Mouse (Mus musculus) midbrain, embryonic 14.5 days (tissue): ENCODE results near the gene Tas2r126. TPM values are rescaled to one million over a fixed set of nuclear protein-coding genes. Genes with fewer than 3 reads are reported as not detected.
"Not testable (repeated sequence)": the region's sequence is repeated elsewhere in the genome, so short reads cannot be mapped to it uniquely, and the experiment has no call there.

Source experiments
- ATAC-seq: fragments of 200-750 bp; cut with Nextera tagmentation; 2 replicates; pipeline ENCODE4 v1.8.0; 2017; ENCODE audit warnings: moderate number of reproducible peaks, moderate library complexity; ENCODE audit not compliant: low FRiP score, low TSS enrichment
- DNase-seq: peaks from one replicate; pipeline ENCODE4 v3.0.0-alpha.2; 2015
- H3K27ac ChIP-seq: fragments of 300-500 bp; sonication (generic); replicated peaks from 2 replicates; pipeline ENCODE4 v1.5.1; 2014; ENCODE audit warnings: mild to moderate bottlenecking, low read depth, low read length, moderate library complexity
- H3K27me3 ChIP-seq: fragments of 300-500 bp; sonication (generic); 2 replicates; pipeline ENCODE4 v1.6.1; 2014; ENCODE audit warnings: low read length, control low read depth, mixed read lengths; ENCODE audit not compliant: control insufficient read depth, insufficient read depth
- H3K36me3 ChIP-seq: fragments of 300-500 bp; sonication (generic); 2 replicates; pipeline ENCODE4 v1.6.1; 2014; ENCODE audit warnings: low read length, control low read depth; ENCODE audit not compliant: control insufficient read depth, insufficient read depth
- H3K4me1 ChIP-seq: fragments of 300-500 bp; sonication (generic); 2 replicates; pipeline ENCODE4 v1.6.1; 2014; ENCODE audit warnings: mild to moderate bottlenecking, antibody characterized with exemption, low read length, control low read depth; ENCODE audit not compliant: control insufficient read depth, insufficient read depth
- H3K4me2 ChIP-seq: fragments of 300-500 bp; sonication (generic); 2 replicates; pipeline ENCODE4 v1.6.1; 2014; ENCODE audit warnings: mild to moderate bottlenecking, low read length, moderate library complexity
- H3K4me3 ChIP-seq: fragments of 300-500 bp; sonication (generic); replicated peaks from 2 replicates; pipeline ENCODE4 v1.5.1; 2014; ENCODE audit warnings: low read depth, low read length
- H3K9ac ChIP-seq: fragments of 300-500 bp; sonication (generic); replicated peaks from 2 replicates; pipeline ENCODE4 v1.6.1; 2014; ENCODE audit warnings: mild to moderate bottlenecking, low read length, moderate library complexity
- H3K9me3 ChIP-seq: fragments of 300-500 bp; sonication (generic); 2 replicates; pipeline ENCODE4 v1.6.1; 2016; ENCODE audit warnings: low read length, control low read depth, mixed read lengths; ENCODE audit not compliant: control insufficient read depth
- WGBS: fragments of 180-500 bp; shearing (Covaris S2); extraction: QIAGEN DNeasy Blood & Tissue Kit; methylation state at CpG from one replicate; pipeline ENCODE4 v1.1.7; 2014; 5-methylcytosine and 5-hydroxymethylcytosine counted together
- polyA plus RNA-seq: library from polyadenylated mRNA; unstranded; fragments of >200 nt; fragmentation: Nextera tagmentation; extraction: Ambion mirVana; gene quantifications from 2 replicates; pipeline ENCODE4 v1.2.1, GENCODE M21; 2014

The Tas2r126 gene
- polyA plus RNA-seq, 1 experiment from 2014 or later: not detected

DNA sequence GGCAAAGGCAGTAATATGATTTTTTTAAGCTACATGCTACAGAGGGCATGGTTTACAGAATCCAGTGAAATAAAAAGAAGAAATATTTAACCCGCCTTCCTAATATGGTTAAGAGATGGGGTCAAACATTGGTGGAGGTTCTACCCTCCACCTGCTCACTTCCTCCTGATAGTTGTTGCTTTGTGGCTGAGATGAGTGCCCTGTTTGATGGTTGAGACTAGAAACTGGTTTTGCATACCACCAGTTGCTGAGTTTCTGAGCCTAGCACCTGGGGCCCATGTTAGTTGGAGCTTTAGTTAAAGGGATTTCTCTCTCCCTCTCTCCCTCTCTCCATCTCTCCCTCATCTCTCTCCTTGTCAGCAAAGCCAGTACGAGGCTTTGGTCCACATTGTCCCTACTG, 13.0 kb downstream of the Tas2r126 start:
- Histone ChIP-seq H3K27ac (no peak overlapping the region), H3K4me3 (no peak overlapping the region), H3K36me3 (no peaks in the 10 kb centered on the region), H3K9me3 (no peaks in the 10 kb centered on the region), H3K9ac (no peak overlapping the region), H3K27me3 (no peaks in the 10 kb centered on the region), H3K4me2 (no peak overlapping the region), H3K4me1 (no peaks in the 10 kb centered on the region)
- ATAC-seq: no peak
- no peak for DNase-seq
- WGBS: 81% methylated on average over 2 of the region's 2 CpGs

DNA sequence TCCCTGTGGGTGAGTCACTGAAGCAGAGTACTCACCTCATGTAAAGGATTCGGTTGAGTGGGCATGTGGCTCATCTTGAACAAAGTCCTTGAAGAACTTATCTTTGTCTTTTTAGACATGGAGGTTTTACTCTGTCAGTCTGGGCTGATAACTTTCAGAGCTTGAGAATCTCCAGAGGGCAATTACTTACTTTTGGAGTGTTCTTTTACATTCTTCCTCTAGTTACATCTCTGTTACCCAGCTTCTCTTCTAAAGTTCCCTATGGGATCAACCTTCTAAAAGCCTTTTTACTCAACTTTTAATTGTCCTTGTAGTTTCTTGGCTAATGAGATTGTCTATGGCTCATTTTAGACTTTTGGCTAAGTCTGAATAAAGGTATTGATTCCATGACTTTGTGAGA, 30.8 kb downstream of the Tas2r126 start, which contains the start of gene Olfr458:
Olfr458 (minus strand) TSS at position 101 of the 400 bp plus-strand sequence.
- no peak within 1 kb of the TSS for H3K4me2 ChIP-seq
- no peaks in the 10 kb centered on the region for H3K9me3 ChIP-seq
- no peaks in the 10 kb centered on the region for H3K27me3 ChIP-seq
- H3K36me3 ChIP-seq: no peaks in the 10 kb centered on the region
- H3K27ac ChIP-seq: no peak within 1 kb of the TSS
- no peak within 1 kb of the TSS for H3K4me3 ChIP-seq
- ATAC-seq (no peak), DNase-seq (no peak)
- H3K9ac ChIP-seq: no peak within 1 kb of the TSS
- WGBS: 70% methylated on average over 1 of the region's 1 CpGs
- no peaks in the 10 kb centered on the region for H3K4me1 ChIP-seq

DNA sequence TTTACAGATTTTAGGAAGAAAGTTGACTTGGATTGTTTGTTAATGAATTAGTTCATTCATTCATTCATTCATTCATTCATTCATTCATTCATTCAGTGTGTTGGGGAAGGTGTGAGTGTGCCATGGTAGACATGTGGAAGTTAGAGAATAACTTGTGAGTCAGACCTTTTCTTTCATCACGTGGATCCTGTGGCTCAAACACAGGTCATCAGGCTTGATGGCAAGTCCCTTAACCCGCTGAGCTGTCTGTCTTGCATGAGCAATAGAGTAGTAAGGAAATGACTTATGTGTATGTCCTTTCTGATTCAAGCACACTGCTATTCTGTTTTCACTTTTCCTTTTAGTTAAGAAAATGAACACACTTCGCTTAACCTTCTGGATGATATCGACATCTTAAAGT, 36.2 kb downstream of the Tas2r126 start:
- Histone ChIP-seq H3K4me3 (no peak overlapping the region), H3K9ac (no peak overlapping the region), H3K27ac (no peak overlapping the region), H3K9me3 (no peaks in the 10 kb centered on the region), H3K27me3 (no peaks in the 10 kb centered on the region), H3K36me3 (no peaks in the 10 kb centered on the region), H3K4me1 (no peaks in the 10 kb centered on the region), H3K4me2 (no peak overlapping the region)
- DNase-seq (no peak), ATAC-seq (no peak)
- WGBS: 87% methylated on average over 4 of the region's 4 CpGs

DNA sequence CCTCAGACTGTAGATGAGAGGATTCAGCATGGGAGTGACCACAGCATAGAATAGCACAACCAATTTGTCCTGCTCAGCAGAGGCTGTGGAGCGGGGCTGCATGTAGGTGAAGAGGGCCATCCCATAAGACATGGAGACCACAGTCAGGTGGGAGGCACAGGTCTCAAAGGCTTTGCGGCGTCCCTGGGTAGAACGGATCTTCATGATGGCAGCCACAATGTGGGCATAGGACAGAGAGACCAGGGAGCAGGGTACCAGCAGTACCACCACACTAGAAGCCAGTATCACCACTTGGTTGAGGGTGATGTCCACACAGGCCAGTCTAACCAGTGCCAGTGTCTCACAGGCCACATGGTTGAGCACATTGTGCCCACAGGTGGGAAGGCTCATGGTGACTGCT, 37.0 kb downstream of the Tas2r126 start:
- H3K27ac ChIP-seq, H3K9ac ChIP-seq, DNase-seq, H3K27me3 ChIP-seq, H3K4me3 ChIP-seq, H3K36me3 ChIP-seq, H3K9me3 ChIP-seq, H3K4me1 ChIP-seq, H3K4me2 ChIP-seq: not testable (repeated sequence)
- 94% methylated on average over 4 of the region's 4 CpGs for WGBS
- 0 out of 2 replicates have a peak, but pooled peaks have one; percentile 20 for ATAC-seq

DNA sequence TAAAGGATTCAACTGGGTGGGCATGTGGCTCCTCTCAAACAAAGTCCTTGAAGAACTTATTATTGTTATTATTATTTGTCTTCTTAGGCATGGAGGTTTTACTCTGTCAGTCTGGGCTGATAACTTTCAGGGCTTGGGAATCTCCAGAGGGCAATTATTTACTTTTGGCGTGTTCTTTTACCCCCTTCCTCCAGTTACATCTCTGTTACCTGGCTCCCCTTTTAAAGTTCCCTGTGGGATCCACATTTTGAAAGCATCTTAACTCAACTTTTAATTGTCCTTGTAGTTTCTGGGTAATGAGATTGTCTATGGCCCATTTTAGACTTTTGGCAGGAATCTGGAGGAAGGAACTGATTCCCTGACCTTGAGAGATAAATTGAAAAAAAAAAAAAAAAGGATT, 41.9 kb downstream of the Tas2r126 start, which contains the start of gene Olfr457:
Olfr457 (minus strand) TSS at position 101 of the 400 bp plus-strand sequence.
- no peaks in the 10 kb centered on the region for H3K4me1 ChIP-seq
- no peak within 1 kb of the TSS for H3K4me2 ChIP-seq
- WGBS: 66% methylated on average over 1 of the region's 1 CpGs
- DNase-seq (no peak), ATAC-seq (no peak)
- H3K9ac ChIP-seq: no peak within 1 kb of the TSS
- H3K27me3 ChIP-seq: no peaks in the 10 kb centered on the region
- no peak within 1 kb of the TSS for H3K4me3 ChIP-seq
- no peaks in the 10 kb centered on the region for H3K36me3 ChIP-seq
- no peaks in the 10 kb centered on the region for H3K9me3 ChIP-seq
- no peak within 1 kb of the TSS for H3K27ac ChIP-seq

DNA sequence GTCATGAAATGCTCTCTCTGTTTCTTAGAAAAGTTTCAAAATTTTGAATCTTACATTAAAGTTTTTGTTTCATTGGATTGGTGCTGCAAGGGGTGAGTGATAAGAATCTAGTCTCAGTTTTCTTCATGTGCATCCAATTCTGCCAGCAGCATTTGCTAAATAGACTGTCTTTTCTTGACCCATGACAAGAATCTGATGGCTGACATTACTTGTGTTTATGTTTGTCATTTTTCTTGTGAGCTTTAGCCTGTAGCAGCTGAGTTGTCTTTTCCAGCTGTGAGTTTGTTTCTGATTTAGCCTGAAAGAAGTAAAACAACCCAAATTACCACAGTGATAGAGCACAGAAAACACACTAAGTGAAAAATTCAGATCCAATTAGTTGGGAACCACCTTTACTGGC, 50.3 kb downstream of the Tas2r126 start:
- Histone ChIP-seq H3K4me3 (no peak overlapping the region), H3K9ac (no peak overlapping the region), H3K27me3 (no peaks in the 10 kb centered on the region), H3K4me1 (no peaks in the 10 kb centered on the region), H3K27ac (no peak overlapping the region), H3K36me3 (no peaks in the 10 kb centered on the region), H3K9me3 (no peaks in the 10 kb centered on the region), H3K4me2 (no peak overlapping the region)
- DNase-seq: no peak
- ATAC-seq: no peak

Other genes starting within 250 kb of the Tas2r126 start
- not detected in 2 replicates for gene Tas2r144, start 219.2 kb upstream of the Tas2r126 start, polyA plus RNA-seq
- gene Gstk1, start 188.6 kb upstream of the Tas2r126 start, polyA plus RNA-seq: 8.4 and 10.2 TPM in 2 replicates
- 0.18 TPM in 1 of 2 replicates, not detected in the other for gene Tmem139, start 172.6 kb upstream of the Tas2r126 start, polyA plus RNA-seq
- 41.9 and 51.0 TPM in 2 replicates for gene Casp2, start 169.6 kb upstream of the Tas2r126 start, polyA plus RNA-seq
- gene Clcn1, start 147.8 kb upstream of the Tas2r126 start, polyA plus RNA-seq: 2.8 and 3.4 TPM in 2 replicates
- gene Fam131b, start 109.9 kb upstream of the Tas2r126 start, polyA plus RNA-seq: 4.6 and 6.2 TPM in 2 replicates
- gene Zyx, start 84.9 kb upstream of the Tas2r126 start, polyA plus RNA-seq: 42.1 and 55.7 TPM in 2 replicates
- 0.09 and 0.14 TPM in 2 replicates for gene Epha1, start 61.3 kb upstream of the Tas2r126 start, polyA plus RNA-seq
- not detected in 2 replicates for gene Tas2r143, start 34.3 kb upstream of the Tas2r126 start, polyA plus RNA-seq
- gene Tas2r135, start 29.1 kb upstream of the Tas2r126 start, polyA plus RNA-seq: not detected in 2 replicates
- gene Olfr458, start 30.7 kb downstream of the Tas2r126 start, polyA plus RNA-seq: not detected in 2 replicates
- gene Olfr457, start 41.8 kb downstream of the Tas2r126 start, polyA plus RNA-seq: 0.20 TPM in 1 of 2 replicates, not detected in the other
- gene Olfr456, start 52.7 kb downstream of the Tas2r126 start, polyA plus RNA-seq: not detected in 2 replicates
- gene Olfr455, start 113.1 kb downstream of the Tas2r126 start, polyA plus RNA-seq: not detected in 2 replicates
- gene Tcaf3, start 163.2 kb downstream of the Tas2r126 start, polyA plus RNA-seq: not detected in 2 replicates
- gene Tcaf2, start 210.7 kb downstream of the Tas2r126 start, polyA plus RNA-seq: 0.46 and 0.93 TPM in 2 replicates